Mouse (Mus musculus) heart, postnatal 0 days (tissue): ENCODE results near the gene Gm40193. TPM values are rescaled to one million over a fixed set of nuclear protein-coding genes. Genes with fewer than 3 reads are reported as not detected.
"Not testable (repeated sequence)": the region's sequence is repeated elsewhere in the genome, so short reads cannot be mapped to it uniquely, and the experiment has no call there.

ENCODE experiments used
- ATAC-seq: fragments of 200-750 bp; cut with Nextera tagmentation; 2 replicates; pipeline ENCODE4 v1.8.0; 2017; ENCODE audit warnings: low read depth, moderate number of reproducible peaks, moderate library complexity; ENCODE audit not compliant: insufficient read depth
- DNase-seq: peaks from one replicate; pipeline ENCODE4 v3.0.0-alpha.2; 2016; ENCODE audit warnings: low spot score
- H3K27ac ChIP-seq: fragments of 300-500 bp; sonication (generic); 2 replicates; pipeline ENCODE4 v1.5.1; 2014; ENCODE audit warnings: low read depth, mild to moderate bottlenecking
- H3K27me3 ChIP-seq: fragments of 300-500 bp; sonication (generic); 2 replicates; pipeline ENCODE4 v1.6.1; 2014; ENCODE audit warnings: low read length, mixed read lengths; ENCODE audit not compliant: control insufficient read depth, insufficient read depth
- H3K36me3 ChIP-seq: fragments of 300-500 bp; sonication (generic); replicated peaks from 2 replicates; pipeline ENCODE4 v1.6.1; 2014; ENCODE audit warnings: low read length, mixed read lengths; ENCODE audit not compliant: control insufficient read depth, insufficient read depth
- H3K4me1 ChIP-seq: fragments of 300-500 bp; sonication (generic); 2 replicates; pipeline ENCODE4 v1.6.1; 2014; ENCODE audit warnings: antibody characterized with exemption; ENCODE audit not compliant: control insufficient read depth, insufficient read depth
- H3K4me2 ChIP-seq: fragments of 300-500 bp; sonication (generic); 2 replicates; pipeline ENCODE4 v1.6.1; 2014; ENCODE audit warnings: low read depth, mild to moderate bottlenecking, low read length, moderate library complexity
- H3K4me3 ChIP-seq: fragments of 300-500 bp; sonication (generic); 2 replicates; pipeline ENCODE4 v1.5.1; 2014; ENCODE audit warnings: low read depth, low read length
- H3K9ac ChIP-seq: fragments of 300-500 bp; sonication (generic); replicated peaks from 2 replicates; pipeline ENCODE4 v1.6.1; 2014; ENCODE audit warnings: low read depth, low read length, mixed read lengths
- H3K9me3 ChIP-seq: fragments of 300-500 bp; sonication (generic); replicated peaks from 2 replicates; pipeline ENCODE4 v1.6.1; 2016; ENCODE audit warnings: low read length; ENCODE audit not compliant: control insufficient read depth
- CTCF ChIP-seq: IDR thresholded peaks from 2 replicates; pipeline ENCODE4 v1.5.1; 2016; ENCODE audit warnings: antibody characterized with exemption, control low read depth, low read depth
- EP300 ChIP-seq: IDR thresholded peaks from 2 replicates; pipeline ENCODE4 v1.6.1; 2016; ENCODE audit warnings: antibody characterized with exemption, low read depth
- WGBS: fragments of 180-500 bp; shearing (Covaris S2); extraction: QIAGEN DNeasy Blood & Tissue Kit; methylation state at CpG from one replicate; pipeline ENCODE4 v1.1.7; 2014; 5-methylcytosine and 5-hydroxymethylcytosine counted together
- polyA plus RNA-seq: library from polyadenylated mRNA; unstranded; fragments of >200 nt; fragmentation: Nextera tagmentation; extraction: Ambion mirVana; gene quantifications from 2 replicates; pipeline ENCODE4 v1.2.1, GENCODE M21; 2015
- total RNA-seq: library from RNA; depleted of rRNA; stranded (reverse); fragments of >200 nt; gene quantifications from 2 replicates; pipeline ENCODE4 v1.2.3, GENCODE M21; 2014; ENCODE audit warnings: low replicate concordance

Gm40193 gene
- total and polyA plus RNA-seq, 2 experiments from 2014 or later: not detected

- H3K9ac ChIP-seq: no peak overlapping the region
- no peak for ATAC-seq
- no peaks in the 10 kb centered on the region for H3K27me3 ChIP-seq
- H3K36me3 ChIP-seq: no peaks in the 10 kb centered on the region
- H3K4me2 ChIP-seq: no peak overlapping the region
- no peak overlapping the region for H3K4me3 ChIP-seq
- DNase-seq: no peak
- WGBS: 70% methylated on average over 3 of the region's 3 CpGs
- H3K27ac ChIP-seq: no peak overlapping the region
- peaks cover 11% of the 10 kb centered on the region for H3K4me1 ChIP-seq
- no peaks in the 10 kb centered on the region for H3K9me3 ChIP-seq
- no peak for TF ChIP-seq CTCF
- TF ChIP-seq EP300: no peak
These were observed 44.5 kb upstream of the Gm40193 start for GRCm38 (mm10) chr11:70577201-70577600.

GRCm38 (mm10) chr11:70573872-70574271 lies 41.1 kb upstream of the Gm40193 start:
- no peak overlapping the region for H3K4me2 ChIP-seq
- WGBS: 83% methylated on average over 6 of the region's 6 CpGs

GRCm38 (mm10) chr11:70572348-70572902 lies 39.7 kb upstream of the Gm40193 start:
- Histone ChIP-seq H3K9ac (no peak overlapping the region), H3K27ac (no peak overlapping the region), H3K4me3 (no peak overlapping the region), H3K4me1 (no peaks in the 10 kb centered on the region), H3K9me3 (no peaks in the 10 kb centered on the region), H3K27me3 (no peaks in the 10 kb centered on the region), H3K4me2 (no peak overlapping the region), H3K36me3 (no peaks in the 10 kb centered on the region)
- TF ChIP-seq EP300: no peak
- no peak for TF ChIP-seq CTCF
- ATAC-seq (no peak), DNase-seq (no peak)
- WGBS: 56% methylated on average over 5 of the region's 5 CpGs

More at GRCm38 (mm10) chr11:70573872-70574271, 41.1 kb upstream of the Gm40193 start:
- H3K36me3 ChIP-seq: no peaks in the 10 kb centered on the region
- H3K4me1 ChIP-seq: no peaks in the 10 kb centered on the region
- no peak for ATAC-seq
- no peak overlapping the region for H3K9ac ChIP-seq
- H3K27me3 ChIP-seq: no peaks in the 10 kb centered on the region
- no peak for DNase-seq
- no peaks in the 10 kb centered on the region for H3K9me3 ChIP-seq
- H3K4me3 ChIP-seq: no peak overlapping the region
- TF ChIP-seq EP300 (no peak), CTCF (no peak)
- no peak overlapping the region for H3K27ac ChIP-seq

- Histone ChIP-seq H3K4me3 (no peak overlapping the region), H3K9me3 (no peaks in the 10 kb centered on the region), H3K27ac (no peak overlapping the region), H3K4me1 (no peaks in the 10 kb centered on the region), H3K27me3 (no peaks in the 10 kb centered on the region), H3K9ac (no peak overlapping the region), H3K36me3 (no peaks in the 10 kb centered on the region), H3K4me2 (no peak overlapping the region)
- no peak for TF ChIP-seq EP300
- no peak for TF ChIP-seq CTCF
- 92% methylated on average over 1 of the region's 1 CpGs for WGBS
- no peak for ATAC-seq
- DNase-seq: no peak
These were observed 38.9 kb upstream of the Gm40193 start for GRCm38 (mm10) chr11:70571641-70572040.

- H3K27ac ChIP-seq, H3K27me3 ChIP-seq, ATAC-seq, H3K36me3 ChIP-seq, H3K9ac ChIP-seq, H3K4me2 ChIP-seq, H3K9me3 ChIP-seq, DNase-seq, H3K4me3 ChIP-seq, H3K4me1 ChIP-seq: not testable (repeated sequence)
- WGBS: 79% methylated on average over 1 of the region's 1 CpGs
These were observed 37.9 kb upstream of the Gm40193 start for GRCm38 (mm10) chr11:70570614-70571013.

GRCm38 (mm10) chr11:70566586-70566985 lies 33.8 kb upstream of the Gm40193 start:
- WGBS: 61% methylated on average over 7 of the region's 7 CpGs

More at GRCm38 (mm10) chr11:70566586-70566985, 33.8 kb upstream of the Gm40193 start:
- no peak overlapping the region for H3K9ac ChIP-seq
- no peaks in the 10 kb centered on the region for H3K27me3 ChIP-seq
- TF ChIP-seq EP300 (no peak), CTCF (no peak)
- H3K36me3 ChIP-seq: no peaks in the 10 kb centered on the region
- no peak overlapping the region for H3K27ac ChIP-seq
- no peaks in the 10 kb centered on the region for H3K9me3 ChIP-seq
- DNase-seq (no peak), ATAC-seq (no peak)
- H3K4me1 ChIP-seq: no peaks in the 10 kb centered on the region
- H3K4me2 ChIP-seq: no peak overlapping the region
- H3K4me3 ChIP-seq: no peak overlapping the region
